Mouse (Mus musculus) MEL (cell line): Measurements from ENCODE around the gene Lrsam1.

ENCODE experiments used
- BHLHE40 ChIP-seq: IDR thresholded peaks from 2 replicates; pipeline ENCODE4 v1.6.1; 2012; ENCODE audit warnings: low read depth, mild to moderate bottlenecking, inconsistent platforms, low read length, improper control_type of control experiment, borderline replicate concordance
- CHD2 ChIP-seq: IDR thresholded peaks from 2 replicates; pipeline ENCODE4 v1.6.1; 2011; ENCODE audit warnings: low read length, improper control_type of control experiment
- CTCF ChIP-seq, 3 experiments: IDR thresholded peaks in 2 of 3; conservative IDR thresholded peaks in 1 of 3; 2 replicates each; pipeline ENCODE4 v1.5.1; 2011 to 2012; ENCODE audit warnings: low read length in 3 of 3, low read depth in 2 of 3, mild to moderate bottlenecking in 2 of 3, improper control_type of control experiment in 1 of 3, inconsistent platforms in 1 of 3, mixed read lengths in 1 of 3, moderate library complexity in 1 of 3; ENCODE audit not compliant: control insufficient read depth in 1 of 3, insufficient read depth in 1 of 3, poor library complexity in 1 of 3, severe bottlenecking in 1 of 3
- GATA1 ChIP-seq: IDR thresholded peaks from 2 replicates; pipeline ENCODE4 v1.6.1; 2011; ENCODE audit warnings: low read depth, low read length, improper control_type of control experiment
- MEF2A ChIP-seq: IDR thresholded peaks from 2 replicates; pipeline ENCODE4 v1.6.1; 2014; ENCODE audit warnings: low read depth, mild to moderate bottlenecking, inconsistent platforms, low read length, improper control_type of control experiment; ENCODE audit not compliant: poor library complexity, insufficient replicate concordance, severe bottlenecking; ENCODE audit errors: extremely low read depth
- POLR2A ChIP-seq, 2 experiments: IDR thresholded peaks; 2 replicates each; pipeline ENCODE4 v1.6.1; 2011 to 2012; ENCODE audit warnings: low read length in 2 of 2, mild to moderate bottlenecking in 2 of 2, control low read depth in 1 of 2, improper control_type of control experiment in 1 of 2, low read depth in 1 of 2, moderate library complexity in 1 of 2; ENCODE audit not compliant: control insufficient read depth in 1 of 2, insufficient read depth in 1 of 2, poor library complexity in 1 of 2
- POLR2AphosphoS5 ChIP-seq: IDR thresholded peaks from 2 replicates; pipeline ENCODE4 v1.6.1; 2012; ENCODE audit warnings: low read depth, borderline replicate concordance, mild to moderate bottlenecking, inconsistent platforms, low read length, moderate library complexity, mixed read lengths
- RCOR1 ChIP-seq: IDR thresholded peaks from 2 replicates; pipeline ENCODE4 v1.6.1; 2012; ENCODE audit warnings: low read depth, mild to moderate bottlenecking, inconsistent platforms, low read length, improper control_type of control experiment
- UBTF ChIP-seq: IDR thresholded peaks from 2 replicates; pipeline ENCODE4 v1.6.1; 2012; ENCODE audit warnings: low read depth, mild to moderate bottlenecking, inconsistent platforms, low read length, improper control_type of control experiment, moderate library complexity, borderline replicate concordance; ENCODE audit not compliant: insufficient read depth
- USF1 ChIP-seq: IDR thresholded peaks from 2 replicates; pipeline ENCODE4 v1.6.1; 2014; ENCODE audit warnings: low read depth, mild to moderate bottlenecking, inconsistent platforms, low read length, improper control_type of control experiment, moderate library complexity
- ZC3H11A ChIP-seq: IDR thresholded peaks from 2 replicates; pipeline ENCODE4 v1.6.1; 2012; ENCODE audit warnings: low read depth, mild to moderate bottlenecking, inconsistent platforms, low read length, improper control_type of control experiment
- ZNF384 ChIP-seq: IDR thresholded peaks from 2 replicates; pipeline ENCODE4 v1.6.1; 2012; ENCODE audit warnings: low read depth, mild to moderate bottlenecking, inconsistent platforms, low read length, improper control_type of control experiment

DNA sequence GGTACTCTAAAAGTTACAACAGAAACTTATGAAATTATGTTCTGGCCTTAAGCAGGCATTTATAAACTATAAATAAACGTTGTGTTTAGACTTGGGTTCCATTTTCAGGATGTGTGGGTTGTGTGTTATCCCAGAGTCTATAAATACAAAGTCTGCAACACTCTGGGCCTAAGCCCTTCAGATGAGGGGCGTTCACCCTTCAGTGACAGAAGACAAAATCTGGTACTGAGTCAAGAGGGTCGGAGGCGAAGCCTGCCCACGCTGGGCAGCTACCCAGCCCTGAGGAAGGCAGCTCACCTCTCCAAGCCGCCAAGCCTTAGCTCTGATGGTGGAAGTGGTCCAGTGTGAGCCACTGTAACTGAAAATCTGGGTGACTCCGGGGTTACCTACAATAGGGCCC lies 40.7 kb upstream of the Lrsam1 start:
- TF ChIP-seq POLR2A (IDR thresholded peaks at IDR 0.05; ENCODE audit: control insufficient read depth in 1 of 2, insufficient read depth in 1 of 2, low read depth in 1 of 2, low read length in 2 of 2, poor library complexity in 1 of 2) (no peak), GATA1 (no peak), BHLHE40 (no peak), RCOR1 (no peak), ZNF384 (no peak), POLR2AphosphoS5 (no peak), CTCF (IDR thresholded peaks at IDR 0.05 in 2 of 3, conservative IDR thresholded peaks at IDR 0.05 in 1 of 3; ENCODE audit: control insufficient read depth in 1 of 3, insufficient read depth in 1 of 3, low read depth in 2 of 3, low read length in 3 of 3, poor library complexity in 1 of 3, severe bottlenecking in 1 of 3) (no peak), MEF2A (no peak), CHD2 (no peak), UBTF (no peak), ZC3H11A (no peak), USF1 (no peak)
